Mouse (Mus musculus) macrophage (primary cell): ENCODE data around the gene Sit1. TPM values are rescaled to one million over a fixed set of nuclear protein-coding genes. Genes with fewer than 3 reads are reported as not detected.
"Not testable (repeated sequence)": the region's sequence is repeated elsewhere in the genome, so short reads cannot be mapped to it uniquely, and the experiment has no call there.

Source experiments
- H3K27ac ChIP-seq: fragments of 350-480 bp; formaldehyde crosslinking; 2 replicates; pipeline ENCODE4 v1.9.0; 2021
- H3K36me3 ChIP-seq: fragments of 350-480 bp; formaldehyde crosslinking; 2 replicates; pipeline ENCODE4 v1.9.0; 2021; ENCODE audit errors: inconsistent target
- H3K4me3 ChIP-seq: fragments of 350-480 bp; formaldehyde crosslinking; 2 replicates; pipeline ENCODE4 v1.9.0; 2021; ENCODE audit errors: inconsistent target
- H3K79me2 ChIP-seq: fragments of 350-480 bp; formaldehyde crosslinking; 2 replicates; pipeline ENCODE4 v1.9.0; 2021; ENCODE audit errors: inconsistent target
- WGBS: methylation state at CpG from one replicate; pipeline ENCODE4 v1.1.7; 2026; ENCODE audit warnings: inconsistent platforms; ENCODE audit not compliant: missing documents; 5-methylcytosine and 5-hydroxymethylcytosine counted together
- polyA plus RNA-seq: library from polyadenylated mRNA; stranded (reverse); fragments of 250-400 nt; gene quantifications from 3 replicates; pipeline ENCODE4 v1.2.4, GENCODE M21; 2018; ENCODE audit warnings: inconsistent platforms

Sit1 gene
- polyA plus RNA-seq, 1 experiment from 2014 or later: not detected

GRCm38 (mm10) chr4:43492101-43492820 lies 8.7 kb upstream of the Sit1 start:
- no peak overlapping the region for H3K4me3 ChIP-seq
- 28% methylated on average over 12 of the region's 12 CpGs for WGBS
- H3K27ac ChIP-seq: no peak overlapping the region
- no peaks in the 10 kb centered on the region for H3K36me3 ChIP-seq
- H3K79me2 ChIP-seq: no peaks in the 10 kb centered on the region

DNA sequence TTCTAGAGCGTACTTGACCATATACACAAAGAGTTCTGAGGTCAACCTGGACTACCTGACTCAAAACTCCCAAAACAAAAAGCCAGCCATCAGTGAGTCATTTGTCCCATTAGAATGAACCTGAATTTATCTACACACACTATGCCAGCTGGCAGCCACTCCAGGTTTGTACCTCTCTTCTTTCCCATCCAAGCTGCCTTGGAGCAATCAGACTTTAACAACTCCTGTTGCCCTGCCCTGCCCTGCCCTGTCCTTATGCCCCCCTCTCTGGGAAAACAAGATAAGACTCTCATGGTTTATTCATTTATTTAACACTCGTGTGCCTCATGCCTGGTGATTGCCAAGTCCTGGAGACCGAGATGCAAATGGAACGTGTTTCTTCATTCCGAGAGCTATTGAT lies 7.3 kb upstream of the Sit1 start:
- Histone ChIP-seq H3K4me3 (no peak overlapping the region), H3K36me3 (no peaks in the 10 kb centered on the region), H3K27ac (no peak overlapping the region), H3K79me2 (no peaks in the 10 kb centered on the region)
- 94% methylated on average over 5 of the region's 5 CpGs for WGBS

DNA sequence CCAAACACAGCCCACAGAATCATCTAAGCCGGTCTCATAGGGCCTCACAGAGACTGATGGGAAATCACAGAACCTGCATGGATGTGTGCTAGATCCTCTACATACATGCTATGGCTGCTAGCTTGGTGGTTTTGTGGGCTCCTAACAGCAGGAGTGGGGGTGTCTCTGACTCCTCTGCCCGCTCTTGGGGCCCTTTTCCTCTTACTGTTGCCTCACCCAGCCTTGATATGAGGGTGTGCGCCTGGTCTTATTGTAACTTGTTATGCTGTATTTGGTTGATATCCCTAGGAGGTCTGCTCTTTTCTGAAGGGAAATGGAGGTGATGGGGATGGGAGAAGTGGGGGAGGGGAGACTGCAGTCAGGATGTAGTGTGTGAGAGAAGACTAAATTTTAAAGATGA lies 6.1 kb upstream of the Sit1 start:
- H3K36me3 ChIP-seq: no peaks in the 10 kb centered on the region
- no peaks in the 10 kb centered on the region for H3K79me2 ChIP-seq
- WGBS: 96% methylated on average over 2 of the region's 3 CpGs
- H3K4me3 ChIP-seq: no peak overlapping the region
- no peak overlapping the region for H3K27ac ChIP-seq

DNA sequence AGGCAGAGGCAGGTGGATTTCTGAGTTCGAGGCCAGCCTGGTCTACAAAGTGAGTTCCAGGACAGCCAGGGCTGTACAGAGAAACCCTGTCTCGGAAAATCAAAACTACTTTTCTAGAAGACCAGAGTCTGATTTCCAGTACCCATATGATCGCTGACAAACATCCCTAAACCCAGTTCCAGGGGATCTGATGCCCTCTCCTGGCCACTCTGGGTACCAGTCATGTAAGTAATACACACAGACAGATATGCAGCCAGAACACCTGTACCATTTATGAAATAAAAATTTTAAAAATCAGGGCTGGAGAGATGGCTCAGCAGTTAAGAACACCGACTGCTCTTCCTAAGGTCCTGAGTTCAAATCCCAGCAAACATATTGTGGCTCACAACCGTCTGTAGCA lies 2.1 kb upstream of the Sit1 start:
- 93% methylated on average over 5 of the region's 5 CpGs for WGBS
- H3K27ac ChIP-seq, H3K36me3 ChIP-seq, H3K79me2 ChIP-seq, H3K4me3 ChIP-seq: not testable (repeated sequence)

- H3K79me2 ChIP-seq: no peaks in the 10 kb centered on the region
- WGBS: 56% methylated on average over 10 of the region's 10 CpGs
- no peak overlapping the region for H3K4me3 ChIP-seq
Measured at GRCm38 (mm10) chr4:43482591-43482990, 943 bp downstream of the Sit1 start.

GRCm38 (mm10) chr4:43481894-43482456 lies 1.6 kb downstream of the Sit1 start:
- Histone ChIP-seq H3K4me3 (no peak overlapping the region), H3K27ac (no peak overlapping the region), H3K36me3 (no peaks in the 10 kb centered on the region), H3K79me2 (no peaks in the 10 kb centered on the region)
- 45% methylated on average over 7 of the region's 7 CpGs for WGBS

More at GRCm38 (mm10) chr4:43482591-43482990, 943 bp downstream of the Sit1 start:
- no peaks in the 10 kb centered on the region for H3K36me3 ChIP-seq
- H3K27ac ChIP-seq: no peak overlapping the region

- Histone ChIP-seq H3K79me2 (no peaks in the 10 kb centered on the region), H3K27ac (no peak overlapping the region), H3K36me3 (no peaks in the 10 kb centered on the region), H3K4me3 (no peak overlapping the region)
- WGBS: 94% methylated on average over 5 of the region's 5 CpGs
Measured at GRCm38 (mm10) chr4:43480985-43481384, 2.5 kb downstream of the Sit1 start.

- H3K79me2 ChIP-seq: no peaks in the 10 kb centered on the region
- no peaks in the 10 kb centered on the region for H3K36me3 ChIP-seq
- peak overlapping the region; percentile 65 for H3K27ac ChIP-seq
- H3K4me3 ChIP-seq: no peak overlapping the region
- WGBS: 52% methylated on average over 23 of the region's 24 CpGs
Measured at GRCm38 (mm10) chr4:43478906-43479832, 4.4 kb downstream of the Sit1 start.

- H3K4me3 ChIP-seq: peak overlapping the region; percentile 9; the same call in 1 of the 2 replicates
- WGBS: 10% methylated on average over 8 of the region's 8 CpGs
- H3K36me3 ChIP-seq: no peaks in the 10 kb centered on the region
- H3K27ac ChIP-seq: peak overlapping the region; percentile 65
- no peaks in the 10 kb centered on the region for H3K79me2 ChIP-seq
Measured at GRCm38 (mm10) chr4:43478534-43478858, 5.0 kb downstream of the Sit1 start.

GRCm38 (mm10) chr4:43477857-43478533 lies 5.5 kb downstream of the Sit1 start:
- Histone ChIP-seq H3K4me3 (peak overlapping the region; percentile 9; the same call in 1 of the 2 replicates), H3K79me2 (no peaks in the 10 kb centered on the region), H3K36me3 (no peaks in the 10 kb centered on the region), H3K27ac (peak overlapping the region; percentile 65)
- WGBS: 14% methylated on average over 11 of the region's 11 CpGs

DNA sequence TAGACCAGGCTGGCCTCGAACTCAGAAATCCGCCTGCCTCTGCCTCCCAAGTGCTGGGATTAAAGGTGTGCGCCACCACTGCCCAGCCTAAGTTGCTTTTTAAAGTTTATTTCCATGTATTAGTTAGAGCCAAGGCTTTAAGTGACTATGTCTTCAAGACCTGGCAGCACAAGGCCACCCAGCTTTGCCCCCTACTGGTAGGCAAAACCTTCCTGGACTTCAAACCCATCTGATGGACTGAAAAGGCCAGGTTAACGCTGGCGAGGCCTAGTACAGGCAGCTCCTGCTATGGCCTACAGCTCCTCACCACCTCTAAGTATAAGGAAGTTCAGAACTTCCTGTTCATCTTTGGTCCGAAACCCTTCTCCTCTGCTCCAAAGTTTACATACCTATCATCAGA lies 6.9 kb downstream of the Sit1 start:
- Histone ChIP-seq H3K79me2 (no peaks in the 10 kb centered on the region), H3K36me3 (no peaks in the 10 kb centered on the region), H3K4me3 (no peak overlapping the region), H3K27ac (no peak overlapping the region)
- WGBS: 63% methylated on average over 4 of the region's 6 CpGs

GRCm38 (mm10) chr4:43473636-43474035 lies 9.9 kb downstream of the Sit1 start:
- Histone ChIP-seq H3K4me3 (no peak overlapping the region), H3K27ac (peak overlapping the region; percentile 57), H3K79me2 (no peaks in the 10 kb centered on the region), H3K36me3 (no peaks in the 10 kb centered on the region)
- WGBS: 0% methylated on average over 1 of the region's 1 CpGs

GRCm38 (mm10) chr4:43470301-43470700 lies 13.2 kb downstream of the Sit1 start:
- H3K27ac ChIP-seq: peak overlapping the region; percentile 37
- H3K4me3 ChIP-seq: no peak overlapping the region

DNA sequence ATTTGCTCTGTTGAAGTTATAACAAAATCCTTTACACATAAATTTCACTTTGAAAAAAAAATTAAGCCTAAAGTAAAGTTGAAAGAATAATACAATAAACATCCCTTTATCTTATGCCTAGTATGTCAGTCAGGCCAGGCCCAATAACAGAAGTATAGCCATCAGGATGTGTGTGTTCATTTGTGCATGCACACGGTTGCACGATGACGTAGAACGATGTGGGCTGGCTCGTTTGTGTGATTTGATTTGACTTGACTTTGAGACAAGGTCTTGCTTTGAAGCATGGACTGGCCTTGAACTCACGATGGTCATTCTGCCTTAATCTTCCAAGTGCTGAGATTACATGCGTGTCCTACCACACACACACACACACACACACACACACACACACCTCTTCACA lies 16.7 kb downstream of the Sit1 start:
- Histone ChIP-seq H3K4me3 (no peak overlapping the region), H3K79me2 (no peaks in the 10 kb centered on the region), H3K27ac (peak overlapping the region; percentile 100), H3K36me3 (no peaks in the 10 kb centered on the region)
- 91% methylated on average over 7 of the region's 7 CpGs for WGBS

More at GRCm38 (mm10) chr4:43470301-43470700, 13.2 kb downstream of the Sit1 start:
- no peaks in the 10 kb centered on the region for H3K36me3 ChIP-seq
- H3K79me2 ChIP-seq: no peaks in the 10 kb centered on the region
- 82% methylated on average over 10 of the region's 10 CpGs for WGBS
